Mouse (Mus musculus) gastrocnemius, postnatal 4 days (tissue): Measurements from ENCODE around the gene Cd40lg. TPM values are rescaled to one million over a fixed set of nuclear protein-coding genes. Genes with fewer than 3 reads are reported as not detected.

ENCODE experiments used
- DNase-seq, 2 experiments: peaks; one replicate each; pipeline ENCODE4 v3.0.0; 2021 to 2022; ENCODE audit warnings: low spot score in 2 of 2, mixed read lengths in 2 of 2
- total RNA-seq, 2 experiments: library from RNA; stranded (reverse); gene quantifications; 2 replicates each; pipeline ENCODE4 v1.2.3; 2021

The Cd40lg gene
- total RNA-seq, 2 experiments from 2014 or later: not detected

DNA sequence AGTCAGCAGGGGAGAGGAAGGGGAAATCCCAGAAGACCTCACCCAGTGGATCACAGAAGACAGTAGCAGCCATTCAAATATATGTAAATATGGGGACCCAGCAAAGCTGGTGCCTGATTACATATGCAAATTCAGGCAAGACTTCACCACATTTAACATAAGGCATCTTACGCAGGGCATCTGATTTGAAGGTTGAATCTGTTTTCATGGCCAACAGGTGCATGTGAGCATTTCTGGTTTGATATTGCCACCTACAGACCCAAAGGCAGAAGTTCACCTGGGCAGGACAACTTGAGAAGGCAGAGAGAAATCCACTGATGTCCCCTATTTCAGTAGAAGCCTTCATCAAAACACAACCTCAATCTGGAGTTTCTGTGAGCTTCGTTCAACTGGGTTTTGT lies 48.8 kb downstream of the Cd40lg start:
- DNase-seq: no peak

DNA sequence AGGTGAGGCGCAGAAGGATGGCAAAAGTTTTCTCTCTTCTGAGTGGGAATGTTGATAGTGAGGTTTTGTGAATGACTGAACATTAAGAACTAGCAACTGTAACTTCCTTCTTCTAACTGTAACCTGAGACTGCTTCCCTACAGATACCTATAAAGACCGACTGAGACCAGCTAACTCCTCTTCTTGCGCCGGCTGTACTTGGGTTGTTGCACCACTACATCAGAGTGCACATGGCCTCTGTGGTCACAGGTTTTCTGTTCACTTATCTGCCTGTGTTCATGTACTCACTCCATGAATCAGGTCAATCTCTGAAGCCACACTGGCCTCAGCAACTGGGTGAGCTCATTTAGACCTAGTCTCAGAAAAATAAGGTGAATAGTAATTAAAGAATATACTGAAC lies 51.6 kb downstream of the Cd40lg start:
- no peak for DNase-seq

Other genes with a start within 250 kb of the Cd40lg start
- gene Brs3, start 169.1 kb upstream of the Cd40lg start, total RNA-seq: not detected
- gene Htatsf1, start 158.6 kb upstream of the Cd40lg start, total RNA-seq: 10 to 100 TPM; 56.2 to 61.4 TPM
- gene Vgll1, start 124.0 kb upstream of the Cd40lg start, total RNA-seq: not detected
- gene Arhgef6, start 126.6 kb downstream of the Cd40lg start, total RNA-seq: 10 to 100 TPM; 50.6 to 51.9 TPM
- 10 to 100 TPM; 46.1 to 53.9 TPM for gene Rbmx, start 180.9 kb downstream of the Cd40lg start, total RNA-seq
- gene Gm364, start 197.0 kb downstream of the Cd40lg start, total RNA-seq: not detected